Mouse (Mus musculus) cortical plate, adult 2 months (tissue): ENCODE results near the gene Ndp. TPM values are rescaled to one million over a fixed set of nuclear protein-coding genes. Genes with fewer than 3 reads are reported as not detected.

ENCODE experiments used
- H3K27ac ChIP-seq: fragments of 200-500 bp; 2 replicates; pipeline ENCODE4 v1.5.1; 2012; ENCODE audit warnings: low read length, control low read depth, inconsistent platforms; ENCODE audit not compliant: insufficient read depth
- H3K4me1 ChIP-seq: fragments of 200-500 bp; 2 replicates; pipeline ENCODE4 v1.6.1; 2011; ENCODE audit warnings: low read length; ENCODE audit not compliant: control insufficient read depth, insufficient read depth
- H3K4me3 ChIP-seq: fragments of 200-500 bp; 2 replicates; pipeline ENCODE4 v1.5.1; 2011; ENCODE audit warnings: mild to moderate bottlenecking, low read length, control low read depth; ENCODE audit not compliant: insufficient read depth
- CTCF ChIP-seq: fragments of 200-500 bp; IDR thresholded peaks from 2 replicates; pipeline ENCODE4 v1.5.1; 2011; ENCODE audit warnings: mild to moderate bottlenecking, control low read depth, low read length; ENCODE audit not compliant: insufficient read depth; ENCODE audit errors: extremely low read depth
- POLR2A ChIP-seq: fragments of 200-500 bp; IDR thresholded peaks from 2 replicates; pipeline ENCODE4 v1.6.1; 2011; ENCODE audit warnings: mild to moderate bottlenecking, low read length, control low read depth; ENCODE audit not compliant: insufficient read depth; ENCODE audit errors: extremely low read depth
- polyA plus RNA-seq: library from polyadenylated mRNA; depleted of rRNA; stranded (reverse); fragments of >200 nt; gene quantifications from 2 replicates; pipeline ENCODE4 v1.2.3, GENCODE M21; 2012; rRNA removed

Gene Ndp
- 13.0 and 13.4 TPM in 2 replicates for polyA plus RNA-seq

- TF ChIP-seq POLR2A = no peak
- no peak for TF ChIP-seq CTCF
- peak within 1 kb of the TSS; percentile 87 for H3K27ac ChIP-seq
- peak within 1 kb of the TSS; percentile 50 for H3K4me3 ChIP-seq
- peaks cover 1% of the 10 kb centered on the region; the same call in 1 of the 2 replicates for H3K4me1 ChIP-seq
Measured at GRCm38 (mm10) chrX:16911241-16911873, at the start of gene Ndp. TSS of gene Ndp (minus strand) at chrX:16911774.

GRCm38 (mm10) chrX:16954767-16955166 lies 43.2 kb upstream of the Ndp start:
- Histone ChIP-seq H3K27ac (no peak overlapping the region), H3K4me1 (no peaks in the 10 kb centered on the region), H3K4me3 (no peak overlapping the region)
- TF ChIP-seq CTCF (no peak), POLR2A (no peak)

- H3K27ac ChIP-seq = no peak overlapping the region
- TF ChIP-seq CTCF (no peak), POLR2A (no peak)
- no peak overlapping the region for H3K4me3 ChIP-seq
- H3K4me1 ChIP-seq = no peaks in the 10 kb centered on the region
Measured at GRCm38 (mm10) chrX:16918006-16918405, 6.4 kb upstream of the Ndp start.

GRCm38 (mm10) chrX:16913118-16913517 lies 1.5 kb upstream of the Ndp start:
- H3K27ac ChIP-seq = no peak overlapping the region
- no peak overlapping the region for H3K4me3 ChIP-seq
- H3K4me1 ChIP-seq = peaks cover 1% of the 10 kb centered on the region; the same call in 1 of the 2 replicates
- no peak for TF ChIP-seq CTCF

GRCm38 (mm10) chrX:16911911-16912310 lies 337 bp upstream of the Ndp start:
- Histone ChIP-seq H3K4me1 (peaks cover 1% of the 10 kb centered on the region; the same call in 1 of the 2 replicates), H3K4me3 (peak overlapping the region; percentile 26; the same call in 1 of the 2 replicates), H3K27ac (no peak overlapping the region)
- TF ChIP-seq POLR2A (no peak), CTCF (no peak)

DNA sequence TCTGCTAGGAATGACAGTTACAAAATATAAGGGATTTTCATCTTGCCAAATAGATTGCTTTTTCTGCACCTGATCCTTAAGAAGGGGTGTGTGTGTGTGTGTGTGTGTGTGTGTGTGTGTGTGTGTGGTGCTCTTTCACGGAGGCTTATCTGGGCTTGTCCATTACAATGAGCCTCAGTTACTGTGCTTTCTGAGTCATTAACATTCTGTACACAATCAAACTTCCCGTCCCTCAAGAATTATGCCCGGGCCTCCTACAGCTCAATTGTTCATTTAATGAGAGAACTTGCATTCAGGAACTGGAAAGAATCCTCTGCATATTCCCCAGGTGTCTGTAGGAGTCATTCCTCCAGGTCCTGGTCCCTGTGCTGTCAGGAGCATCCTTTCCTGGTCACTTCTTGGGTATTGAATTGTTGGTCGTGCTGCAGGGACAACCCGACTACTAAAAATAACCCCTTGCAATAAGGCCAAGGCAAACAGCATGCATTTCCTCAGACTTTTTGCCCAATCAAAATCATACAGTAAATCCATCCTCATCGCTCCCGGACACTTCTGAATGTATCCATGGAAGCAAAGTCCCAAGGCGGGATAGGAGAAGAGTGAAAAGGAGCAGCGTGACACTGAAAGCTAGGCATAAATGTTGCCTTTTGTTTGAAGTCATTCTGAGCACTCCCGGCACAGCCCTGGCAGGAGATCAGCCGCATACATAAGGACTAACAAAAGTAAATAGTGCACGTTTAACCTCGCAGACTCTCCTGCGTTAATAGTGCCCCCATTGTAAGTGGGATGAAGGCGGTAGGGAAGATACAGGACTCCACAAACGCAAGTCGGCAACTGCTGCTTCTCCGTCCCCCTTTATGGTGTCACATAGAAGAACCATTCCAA lies 1.1 kb downstream of the Ndp start:
- peaks cover 1% of the 10 kb centered on the region; the same call in 1 of the 2 replicates for H3K4me1 ChIP-seq
- H3K4me3 ChIP-seq = peak overlapping the region; percentile 50
- no peak for TF ChIP-seq POLR2A
- no peak for TF ChIP-seq CTCF
- peak overlapping the region; percentile 87 for H3K27ac ChIP-seq

GRCm38 (mm10) chrX:16908652-16909051 lies 2.9 kb downstream of the Ndp start:
- no peak overlapping the region for H3K27ac ChIP-seq
- no peak overlapping the region for H3K4me3 ChIP-seq
- TF ChIP-seq CTCF (no peak), POLR2A (no peak)

DNA sequence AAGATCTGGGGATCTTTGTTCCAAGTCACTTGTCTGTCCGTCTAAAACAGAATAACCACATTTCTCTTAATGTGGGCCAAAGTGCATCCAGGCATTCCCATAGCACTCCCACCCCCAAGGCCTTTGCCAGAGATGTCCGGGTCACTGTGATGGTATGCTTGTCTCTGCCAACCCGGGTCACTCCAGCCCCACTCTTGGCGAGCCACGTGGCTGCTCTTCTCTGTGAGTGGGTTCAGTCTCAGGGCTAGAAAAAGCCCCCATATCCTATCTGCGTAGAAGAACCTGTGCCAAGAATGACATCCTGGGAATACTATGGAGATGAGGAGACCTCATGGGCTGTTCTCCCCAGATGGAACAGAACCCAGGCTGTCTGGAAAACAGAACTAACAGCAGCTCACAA lies 4.0 kb downstream of the Ndp start:
- TF ChIP-seq CTCF (no peak), POLR2A (no peak)

More at GRCm38 (mm10) chrX:16908652-16909051, 2.9 kb downstream of the Ndp start:
- H3K4me1 ChIP-seq = peaks cover 1% of the 10 kb centered on the region; the same call in 1 of the 2 replicates

DNA sequence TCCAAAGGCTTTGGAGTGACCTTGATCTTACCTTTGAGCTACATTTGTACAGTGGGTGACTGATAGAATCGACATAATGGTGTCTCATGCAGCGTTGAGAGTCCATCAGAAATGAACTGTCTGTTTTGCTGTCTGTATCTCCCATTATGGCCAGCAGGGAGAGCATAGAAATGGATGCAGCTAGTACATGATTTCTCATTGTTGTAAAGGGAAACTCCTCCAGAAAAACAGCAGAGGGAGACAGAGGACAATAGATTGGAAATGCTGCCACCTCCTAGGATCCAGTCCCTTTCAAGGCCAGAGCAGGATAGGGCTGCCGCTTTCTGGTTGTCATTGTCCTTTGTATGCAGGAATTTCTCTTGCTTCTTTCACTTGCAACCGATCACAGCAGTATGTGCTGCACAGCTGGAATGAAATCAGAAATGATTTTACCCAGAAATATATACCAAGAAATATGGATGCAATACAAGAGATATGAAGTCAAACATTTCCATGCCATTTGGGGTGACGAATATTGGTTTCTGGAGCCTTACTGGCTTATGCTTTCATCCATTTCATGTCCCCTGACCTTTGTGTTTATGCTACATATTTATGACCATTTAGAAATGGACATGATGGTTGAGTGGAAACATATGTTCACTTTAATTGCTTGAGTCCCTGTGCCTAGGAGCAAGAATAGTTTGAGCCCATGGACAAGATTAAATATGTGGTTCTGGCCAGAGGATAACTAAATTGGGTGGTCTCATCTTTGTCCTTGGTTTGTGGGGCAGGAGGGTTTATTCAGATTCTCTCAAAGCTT lies 17.0 kb downstream of the Ndp start:
- H3K4me3 ChIP-seq = no peak overlapping the region
- no peaks in the 10 kb centered on the region; the same call in 1 of the 2 replicates for H3K4me1 ChIP-seq
- TF ChIP-seq CTCF (peak; percentile 62), POLR2A (no peak)
- H3K27ac ChIP-seq = no peak overlapping the region

More for the DNA sequence above, 4.0 kb downstream of the Ndp start:
- peaks cover 1% of the 10 kb centered on the region; the same call in 1 of the 2 replicates for H3K4me1 ChIP-seq
- H3K27ac ChIP-seq = no peak overlapping the region
- no peak overlapping the region for H3K4me3 ChIP-seq
